Mouse (Mus musculus) bone marrow, adult 2 months (tissue): ENCODE measurements around the gene Gm21789. TPM values are rescaled to one million over a fixed set of nuclear protein-coding genes. Genes with fewer than 3 reads are reported as not detected.
"Not testable (repeated sequence)": the region's sequence is repeated elsewhere in the genome, so short reads cannot be mapped to it uniquely, and the experiment has no call there.

Experiments used
- H3K27ac ChIP-seq: fragments of 200-500 bp; 2 replicates; pipeline ENCODE4 v1.5.1; 2012; ENCODE audit warnings: low read depth, mild to moderate bottlenecking, control low read depth, inconsistent platforms, low read length; ENCODE audit not compliant: control insufficient read depth, poor library complexity, insufficient read depth
- H3K4me1 ChIP-seq: fragments of 200-500 bp; 2 replicates; pipeline ENCODE4 v1.6.1; 2011; ENCODE audit warnings: low read length; ENCODE audit not compliant: control insufficient read depth, insufficient read depth
- H3K4me3 ChIP-seq: fragments of 200-500 bp; replicated peaks from 2 replicates; pipeline ENCODE3; 2011; ENCODE audit warnings: mild to moderate bottlenecking, low read depth, low read length, control low read depth; ENCODE audit not compliant: control insufficient read depth
- WGBS: fragments of 180-500 bp; shearing (Covaris S2); methylation state at CpG from one replicate; pipeline ENCODE4 v1.1.7; 2018; 5-methylcytosine and 5-hydroxymethylcytosine counted together
- polyA plus RNA-seq: library from polyadenylated mRNA; stranded (reverse); fragments of >200 nt; gene quantifications from 2 replicates; pipeline ENCODE4 v1.2.4, GENCODE M21; 2011; ENCODE audit warnings: low replicate concordance; ENCODE audit not compliant: missing spikeins, insufficient read depth, insufficient read length

The Gm21789 gene
- not detected in 2 replicates for polyA plus RNA-seq

- not testable (repeated sequence) for H3K27ac ChIP-seq, H3K4me3 ChIP-seq, H3K4me1 ChIP-seq
- WGBS, result no CpG with 5 or more reads among the region's 1 CpGs
Measured at GRCm38 (mm10) chrX:32941468-32941867, at the start of gene Gm21789. Gm21789 (plus strand) TSS chrX:32941768.

GRCm38 (mm10) chrX:32894325-32894724 lies 47.2 kb upstream of the Gm21789 start, which contains the start of gene Btbd35f30:
Btbd35f30 (plus strand) TSS chrX:32894625.
- WGBS, result no CpG with 5 or more reads among the region's 4 CpGs
- H3K4me1 ChIP-seq, H3K27ac ChIP-seq, H3K4me3 ChIP-seq: not testable (repeated sequence)

DNA sequence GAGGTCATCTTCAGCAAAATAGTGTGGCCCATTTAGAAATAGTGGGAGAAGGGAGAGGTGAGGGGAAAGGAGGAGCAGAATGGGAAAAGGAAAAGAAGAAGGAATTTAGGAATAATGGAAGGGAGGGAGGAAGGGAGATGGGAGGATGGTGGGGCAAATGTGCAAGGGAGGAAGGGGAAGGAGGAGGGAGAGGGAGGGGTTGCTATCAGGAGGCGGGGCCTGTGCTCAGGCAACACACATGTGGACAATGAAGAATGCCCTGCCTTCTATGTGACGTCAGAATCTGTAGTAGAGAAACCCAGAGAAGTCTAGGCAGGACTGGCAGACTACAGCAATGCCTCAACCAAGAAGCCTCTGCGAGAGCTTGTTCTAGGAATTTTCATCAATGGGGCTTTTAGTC lies 32.0 kb downstream of the Gm21789 start, which contains the start of gene Btbd35f5:
Btbd35f5 (plus strand) TSS at position 301 of the 400 bp plus-strand sequence.
- WGBS, result no CpG with 5 or more reads among the region's 3 CpGs
- H3K4me3 ChIP-seq, H3K4me1 ChIP-seq, H3K27ac ChIP-seq: not testable (repeated sequence)

Other genes with a start within 250 kb of the Gm21789 start
- not detected in 2 replicates for gene Btbd35f21, start 215.7 kb upstream of the Gm21789 start, polyA plus RNA-seq
- not detected in 2 replicates for gene Btbd35f30, start 47.1 kb upstream of the Gm21789 start, polyA plus RNA-seq
- gene Btbd35f5, start 32.1 kb downstream of the Gm21789 start, polyA plus RNA-seq, result not detected in 2 replicates